Mouse (Mus musculus): ENCODE results near the gene Gba2. TPM values are rescaled to one million over a fixed set of nuclear protein-coding genes. Genes with fewer than 3 reads are reported as not detected.
A peak's percentile ranks its signal among the peaks of the same experiment; 100 is the strongest.

Gba2 gene
- polyA plus RNA-seq, 1 experiment from 2014 or later = 21.1 TPM

DNA sequence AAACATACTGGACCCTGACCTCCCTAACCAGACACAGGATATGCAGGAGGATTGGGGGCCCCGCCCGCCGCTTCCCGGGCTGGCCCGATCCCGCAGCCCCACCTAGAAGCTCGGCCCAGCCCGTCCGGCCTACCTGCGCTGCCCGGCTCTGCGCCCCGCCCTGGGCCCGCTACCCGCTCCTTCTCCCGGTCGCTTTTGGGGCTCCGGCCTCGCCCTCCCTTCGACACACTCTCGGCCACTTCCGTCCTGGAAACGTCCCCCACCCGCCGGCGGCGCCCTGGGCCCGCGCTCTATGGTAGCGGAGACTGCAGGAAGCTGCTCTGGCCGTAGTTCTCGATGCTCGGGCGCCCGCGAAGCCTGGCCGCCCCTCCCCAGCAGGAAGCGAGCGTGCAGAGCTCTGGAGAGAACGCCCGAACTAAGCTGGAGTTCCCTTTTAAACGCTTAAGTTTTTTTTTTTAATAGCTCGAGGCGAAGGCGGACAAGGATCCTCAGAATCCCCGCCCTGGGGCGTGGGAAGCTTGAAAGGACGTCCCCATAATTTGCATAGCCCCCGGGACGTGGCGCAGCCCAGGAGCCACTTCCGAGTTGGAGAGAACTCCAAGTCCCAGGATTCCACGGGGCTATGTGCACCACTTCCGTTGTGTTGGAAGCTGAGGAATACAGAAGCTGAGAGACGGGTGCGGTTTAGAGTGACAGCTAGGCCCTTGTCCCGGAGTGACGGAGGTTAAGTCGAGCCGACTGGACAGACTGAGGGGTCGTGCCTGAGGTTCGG is 16.5 kb downstream of the Gba2 start, which contains the start of the genes Creb3 and Tln1:
Creb3 (plus strand) TSS at position 336 of the 772 bp plus-strand sequence.
Tln1 (minus strand) TSS at position 695 of the 772 bp plus-strand sequence.
- Histone ChIP-seq H3K9ac (replicated peaks; ENCODE audit: low read length) (peak within 1 kb of the TSS; percentile 95), H3K4me2 (ENCODE audit: low read depth, low read length) (peak within 1 kb of the TSS; percentile 79), H3K9me3 (replicated peaks; ENCODE audit: control insufficient read depth, low read length) (no peaks in the 10 kb centered on the region), H3K4me1 (ENCODE audit: control insufficient read depth, insufficient read depth, low read length) (peaks cover 15% of the 10 kb centered on the region), H3K27me3 (ENCODE audit: control insufficient read depth, insufficient read depth, low read length) (no peaks in the 10 kb centered on the region), H3K4me3 (ENCODE audit: low read depth, low read length) (peak within 1 kb of the TSS; percentile 91), H3K36me3 (replicated peaks; ENCODE audit: control insufficient read depth, insufficient read depth, low read depth, low read length) (peaks cover 6% of the 10 kb centered on the region; the same call in 1 of the 2 replicates), H3K27ac (replicated peaks; ENCODE audit: low read depth, low read length) (peak within 1 kb of the TSS; percentile 98)
- ATAC-seq (replicated peaks; ENCODE audit: insufficient number of reproducible peaks, low FRiP score, low TSS enrichment, low read depth) (peak; percentile 91), DNase-seq (ENCODE audit: low spot score) (peak; percentile 98)
- under 1% methylated on average over 60 of the region's 62 CpGs for WGBS

DNA sequence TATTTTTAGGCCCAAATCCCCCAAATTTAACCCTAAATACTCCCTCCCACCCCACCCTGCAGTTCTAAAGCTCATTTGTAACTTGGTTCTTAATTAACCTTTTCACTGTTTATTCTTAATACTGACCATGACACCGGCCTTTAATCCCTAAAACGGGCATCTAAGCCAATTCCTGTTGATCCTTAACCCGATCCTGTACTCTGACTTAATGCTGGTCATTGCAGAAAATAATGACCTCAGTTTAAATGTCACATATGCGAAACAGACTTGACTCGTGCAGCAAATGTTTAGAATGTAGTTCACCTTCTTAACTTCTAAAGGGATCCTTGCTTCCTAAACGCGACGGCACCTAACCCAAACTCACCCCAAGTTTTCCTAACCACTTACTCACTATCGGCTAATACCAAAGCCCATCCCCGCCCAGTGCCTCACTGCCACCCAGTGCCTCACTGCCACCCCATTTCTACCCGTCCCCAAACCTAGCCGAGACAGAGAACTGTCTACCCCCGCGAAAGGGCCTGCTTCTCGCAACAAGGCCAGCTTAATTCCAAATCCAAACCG is 17.2 kb downstream of the Gba2 start:
- peak overlapping the region; percentile 95 for H3K9ac ChIP-seq (replicated peaks; ENCODE audit: low read length)
- peaks cover 5% of the 10 kb centered on the region; the same call in 1 of the 2 replicates for H3K36me3 ChIP-seq (replicated peaks; ENCODE audit: control insufficient read depth, insufficient read depth, low read depth, low read length)
- 2% methylated on average over 16 of the region's 16 CpGs for WGBS
- DNase-seq (ENCODE audit: low spot score) (no peak), ATAC-seq (replicated peaks; ENCODE audit: insufficient number of reproducible peaks, low FRiP score, low TSS enrichment, low read depth) (peak; percentile 36)
- H3K27ac ChIP-seq (replicated peaks; ENCODE audit: low read depth, low read length) = peak overlapping the region; percentile 98
- no peaks in the 10 kb centered on the region for H3K27me3 ChIP-seq (ENCODE audit: control insufficient read depth, insufficient read depth, low read length)
- H3K4me2 ChIP-seq (ENCODE audit: low read depth, low read length) = peak overlapping the region; percentile 79
- no peaks in the 10 kb centered on the region for H3K9me3 ChIP-seq (replicated peaks; ENCODE audit: control insufficient read depth, low read length)
- peaks cover 15% of the 10 kb centered on the region for H3K4me1 ChIP-seq (ENCODE audit: control insufficient read depth, insufficient read depth, low read length)
- peak overlapping the region; percentile 91 for H3K4me3 ChIP-seq (ENCODE audit: low read depth, low read length)

DNA sequence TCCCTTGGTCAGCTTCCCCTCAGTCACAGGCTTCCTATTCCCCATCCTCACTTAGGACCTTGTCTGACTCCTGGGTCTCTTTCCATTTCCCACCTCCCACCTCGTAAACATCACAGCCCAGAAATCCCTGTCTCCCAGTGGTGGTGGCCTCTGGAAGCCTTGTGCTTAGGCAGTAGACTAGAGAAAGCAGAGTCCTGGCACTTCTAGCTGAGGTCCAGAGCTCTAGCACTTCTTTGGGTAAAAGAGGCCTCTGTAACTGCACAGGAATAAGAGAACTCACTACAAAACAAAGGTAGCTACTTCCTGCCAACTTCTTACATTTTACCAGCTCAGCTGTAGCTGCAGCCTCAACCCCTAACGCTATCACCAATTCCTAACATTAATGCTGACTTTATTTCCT is 17.7 kb downstream of the Gba2 start:
- 41% methylated on average over 2 of the region's 2 CpGs for WGBS
- H3K4me3 ChIP-seq (ENCODE audit: low read depth, low read length) = peak overlapping the region; percentile 91
- H3K36me3 ChIP-seq (replicated peaks; ENCODE audit: control insufficient read depth, insufficient read depth, low read depth, low read length) = peaks cover 5% of the 10 kb centered on the region; the same call in 1 of the 2 replicates

DNA sequence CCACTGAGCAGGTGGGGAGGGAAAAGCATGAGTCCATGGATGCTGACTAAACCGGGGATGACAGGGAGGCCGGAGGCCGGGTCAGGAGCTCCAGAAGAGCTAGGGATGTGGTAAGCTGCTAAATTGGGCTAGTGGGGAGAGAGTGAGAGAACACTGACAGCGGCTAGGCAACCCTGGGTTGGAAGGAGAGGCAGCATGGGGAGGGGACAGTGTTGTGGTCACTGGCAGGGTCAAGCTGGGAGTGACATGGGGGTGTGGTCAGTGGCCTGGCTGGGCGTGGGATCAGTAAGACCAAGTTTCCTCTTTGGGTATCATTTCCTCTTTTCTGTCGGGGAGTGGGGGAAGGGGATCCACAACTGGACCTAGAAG is 18.4 kb downstream of the Gba2 start:
- DNase-seq (ENCODE audit: low spot score) (no peak), ATAC-seq (replicated peaks; ENCODE audit: insufficient number of reproducible peaks, low FRiP score, low TSS enrichment, low read depth) (no peak)
- no peaks in the 10 kb centered on the region for H3K9me3 ChIP-seq (replicated peaks; ENCODE audit: control insufficient read depth, low read length)
- peak overlapping the region; percentile 6; the same call in 1 of the 2 replicates for H3K4me3 ChIP-seq (ENCODE audit: low read depth, low read length)
- peaks cover 15% of the 10 kb centered on the region for H3K4me1 ChIP-seq (ENCODE audit: control insufficient read depth, insufficient read depth, low read length)
- peak overlapping the region; percentile 95 for H3K9ac ChIP-seq (replicated peaks; ENCODE audit: low read length)
- 39% methylated on average over 6 of the region's 6 CpGs for WGBS
- H3K36me3 ChIP-seq (replicated peaks; ENCODE audit: control insufficient read depth, insufficient read depth, low read depth, low read length) = peaks cover 1% of the 10 kb centered on the region; the same call in 1 of the 2 replicates
- H3K4me2 ChIP-seq (ENCODE audit: low read depth, low read length) = peak overlapping the region; percentile 36
- no peak overlapping the region for H3K27ac ChIP-seq (replicated peaks; ENCODE audit: low read depth, low read length)
- H3K27me3 ChIP-seq (ENCODE audit: control insufficient read depth, insufficient read depth, low read length) = no peaks in the 10 kb centered on the region

More for the DNA sequence above, 17.7 kb downstream of the Gba2 start:
- H3K9ac ChIP-seq (replicated peaks; ENCODE audit: low read length) = peak overlapping the region; percentile 95
- H3K27ac ChIP-seq (replicated peaks; ENCODE audit: low read depth, low read length) = no peak overlapping the region
- H3K4me1 ChIP-seq (ENCODE audit: control insufficient read depth, insufficient read depth, low read length) = peaks cover 15% of the 10 kb centered on the region
- H3K27me3 ChIP-seq (ENCODE audit: control insufficient read depth, insufficient read depth, low read length) = no peaks in the 10 kb centered on the region
- no peak for DNase-seq (ENCODE audit: low spot score)
- ATAC-seq (replicated peaks; ENCODE audit: insufficient number of reproducible peaks, low FRiP score, low TSS enrichment, low read depth) = no peak
- H3K4me2 ChIP-seq (ENCODE audit: low read depth, low read length) = peak overlapping the region; percentile 79
- no peaks in the 10 kb centered on the region for H3K9me3 ChIP-seq (replicated peaks; ENCODE audit: control insufficient read depth, low read length)

DNA sequence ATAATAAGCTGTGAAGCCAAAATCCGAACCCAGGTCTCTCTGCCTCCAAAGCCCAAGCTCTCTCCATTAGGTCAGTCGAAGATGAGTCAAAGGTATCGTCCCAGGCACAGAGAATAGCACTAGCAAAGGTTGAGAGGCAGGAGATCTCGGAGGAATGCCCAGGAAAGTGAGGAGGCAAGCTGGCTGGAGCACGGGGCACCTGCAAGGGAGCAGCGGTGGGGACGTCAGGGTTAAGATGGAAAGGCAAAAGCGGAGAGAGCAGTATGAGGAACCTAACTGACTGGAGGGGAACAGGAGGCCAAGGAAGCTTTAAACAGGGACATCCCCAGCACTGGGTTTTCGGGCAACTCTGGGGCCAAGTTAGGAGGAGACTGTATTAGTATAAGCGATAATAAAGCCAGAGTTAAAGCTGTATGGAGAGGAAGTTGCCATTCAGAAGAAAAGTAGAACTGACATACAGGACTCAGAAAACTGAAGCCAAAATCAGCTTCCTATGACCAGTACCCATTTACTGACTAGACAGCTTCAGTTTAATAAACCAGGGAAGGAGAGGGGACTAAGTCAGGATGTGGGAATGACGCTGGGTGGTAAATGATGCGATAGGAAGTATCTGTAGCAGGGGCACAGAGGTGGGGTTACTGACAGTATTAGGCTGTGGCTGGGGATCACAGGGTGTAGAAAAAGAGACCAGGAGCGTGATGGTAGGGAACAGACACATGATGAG is 19.0 kb downstream of the Gba2 start:
- Histone ChIP-seq H3K9me3 (replicated peaks; ENCODE audit: control insufficient read depth, low read length) (no peaks in the 10 kb centered on the region), H3K36me3 (replicated peaks; ENCODE audit: control insufficient read depth, insufficient read depth, low read depth, low read length) (peaks cover 5% of the 10 kb centered on the region; the same call in 1 of the 2 replicates), H3K4me1 (ENCODE audit: control insufficient read depth, insufficient read depth, low read length) (peaks cover 15% of the 10 kb centered on the region), H3K4me3 (ENCODE audit: low read depth, low read length) (peak overlapping the region; percentile 6; the same call in 1 of the 2 replicates), H3K9ac (replicated peaks; ENCODE audit: low read length) (peak overlapping the region; percentile 19), H3K4me2 (ENCODE audit: low read depth, low read length) (peak overlapping the region; percentile 36), H3K27me3 (ENCODE audit: control insufficient read depth, insufficient read depth, low read length) (no peaks in the 10 kb centered on the region), H3K27ac (replicated peaks; ENCODE audit: low read depth, low read length) (no peak overlapping the region)
- ATAC-seq (replicated peaks; ENCODE audit: insufficient number of reproducible peaks, low FRiP score, low TSS enrichment, low read depth) = no peak
- WGBS = 67% methylated on average over 13 of the region's 13 CpGs
- no peak for DNase-seq (ENCODE audit: low spot score)

DNA sequence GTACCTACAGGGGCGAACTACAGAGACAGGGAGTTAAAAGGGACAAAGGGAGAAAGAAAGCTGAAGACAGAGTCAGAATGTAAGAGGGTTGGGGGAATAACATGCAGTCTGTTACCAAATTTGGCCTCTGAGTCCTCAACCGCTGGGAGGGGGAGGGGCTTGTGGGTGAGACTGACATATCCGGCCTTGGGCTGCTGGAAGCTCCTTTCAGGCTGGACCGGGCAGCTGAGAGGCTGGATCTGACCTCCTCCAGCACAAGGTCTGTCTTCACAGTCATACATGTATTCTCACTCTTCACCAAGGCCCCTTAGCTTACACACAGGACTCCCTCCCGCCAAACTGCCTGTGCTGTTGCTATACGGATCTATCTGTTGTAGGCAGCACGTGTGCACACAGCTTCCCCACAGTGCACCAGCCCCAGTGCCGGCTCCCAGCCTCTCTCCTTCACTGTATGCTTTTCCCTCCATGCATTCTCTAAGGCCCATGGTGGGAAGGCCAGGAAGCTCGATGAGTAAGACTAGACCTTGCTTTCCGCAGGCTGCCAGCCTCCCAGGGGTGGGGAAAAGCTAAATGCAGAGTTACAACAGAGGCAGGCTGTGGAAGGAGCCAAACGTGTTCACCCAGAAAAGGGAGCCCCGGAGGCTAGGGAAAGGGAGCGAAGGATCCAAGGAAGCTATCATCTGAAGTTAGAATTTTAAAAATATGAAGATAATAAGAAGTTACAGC is 19.9 kb downstream of the Gba2 start:
- H3K9ac ChIP-seq (replicated peaks; ENCODE audit: low read length) = peak overlapping the region; percentile 32
- WGBS = 14% methylated on average over 13 of the region's 13 CpGs
- H3K4me2 ChIP-seq (ENCODE audit: low read depth, low read length) = peak overlapping the region; percentile 14; the same call in 1 of the 2 replicates
- H3K27me3 ChIP-seq (ENCODE audit: control insufficient read depth, insufficient read depth, low read length) = no peaks in the 10 kb centered on the region
- H3K36me3 ChIP-seq (replicated peaks; ENCODE audit: control insufficient read depth, insufficient read depth, low read depth, low read length) = peaks cover 5% of the 10 kb centered on the region; the same call in 1 of the 2 replicates
- peak; percentile 75 for DNase-seq (ENCODE audit: low spot score)
- peak overlapping the region; percentile 29 for H3K27ac ChIP-seq (replicated peaks; ENCODE audit: low read depth, low read length)
- no peak overlapping the region for H3K4me3 ChIP-seq (ENCODE audit: low read depth, low read length)
- H3K4me1 ChIP-seq (ENCODE audit: control insufficient read depth, insufficient read depth, low read length) = peaks cover 15% of the 10 kb centered on the region
- no peaks in the 10 kb centered on the region for H3K9me3 ChIP-seq (replicated peaks; ENCODE audit: control insufficient read depth, low read length)
- ATAC-seq (replicated peaks; ENCODE audit: insufficient number of reproducible peaks, low FRiP score, low TSS enrichment, low read depth) = no peak

DNA sequence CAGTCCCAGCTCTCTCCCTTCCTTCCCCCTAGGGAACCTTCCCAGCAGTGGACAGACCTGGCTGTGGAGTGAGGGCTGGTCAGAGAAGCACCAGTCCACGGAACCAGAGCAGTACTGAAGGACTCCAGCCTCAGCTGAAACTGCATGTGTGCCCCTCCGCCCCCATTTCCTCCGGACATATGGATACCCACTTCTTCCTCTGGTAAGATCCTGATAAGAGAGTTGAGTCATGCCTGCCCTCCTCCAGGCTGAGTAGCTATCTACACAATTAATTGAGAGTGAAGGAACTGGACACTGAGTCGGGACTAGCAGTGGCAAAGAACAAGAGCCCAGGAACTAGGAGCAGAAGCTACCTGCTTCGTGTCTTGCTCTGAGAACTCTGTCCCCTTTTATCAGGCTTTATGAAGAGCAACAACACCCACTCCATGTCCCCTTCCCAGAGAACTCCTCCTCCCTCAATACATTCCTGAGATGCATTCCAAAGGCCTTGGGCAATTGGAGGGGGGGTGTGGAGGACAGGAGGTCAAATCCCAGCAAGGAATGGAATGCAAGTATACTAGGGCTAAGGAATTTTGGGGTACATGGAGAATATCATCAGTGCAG is 20.5 kb downstream of the Gba2 start:
- Histone ChIP-seq H3K27me3 (ENCODE audit: control insufficient read depth, insufficient read depth, low read length) (no peaks in the 10 kb centered on the region), H3K4me2 (ENCODE audit: low read depth, low read length) (peak overlapping the region; percentile 14), H3K27ac (replicated peaks; ENCODE audit: low read depth, low read length) (peak overlapping the region; percentile 29), H3K36me3 (replicated peaks; ENCODE audit: control insufficient read depth, insufficient read depth, low read depth, low read length) (peaks cover 5% of the 10 kb centered on the region), H3K4me1 (ENCODE audit: control insufficient read depth, insufficient read depth, low read length) (peaks cover 12% of the 10 kb centered on the region), H3K4me3 (ENCODE audit: low read depth, low read length) (no peak overlapping the region), H3K9me3 (replicated peaks; ENCODE audit: control insufficient read depth, low read length) (no peaks in the 10 kb centered on the region), H3K9ac (replicated peaks; ENCODE audit: low read length) (peak overlapping the region; percentile 26; the same call in 1 of the 2 replicates)
- WGBS = 21% methylated on average over 5 of the region's 5 CpGs
- no peak for ATAC-seq (replicated peaks; ENCODE audit: insufficient number of reproducible peaks, low FRiP score, low TSS enrichment, low read depth)
- DNase-seq (ENCODE audit: low spot score) = peak; percentile 63

Data from embryonic facial prominence, embryonic 11.5 days (tissue).